Mouse (Mus musculus): ENCODE measurements at regions not wholly inside any gene's neighbourhood (a gene's known extent, or its start where the extent isn't known, plus 50 kb on each side); places are given as distances from the start of the nearest gene placed in this dataset.

GRCm38 (mm10) chr9:30539858-30540257 lies 113.0 kb downstream of the Snx19 start:
- H3K36me3 ChIP-seq (ENCODE audit: control insufficient read depth, insufficient read depth, low read length), result no peaks in the 10 kb centered on the region
- H3K27me3 ChIP-seq (ENCODE audit: control insufficient read depth, insufficient read depth, low read length), result no peaks in the 10 kb centered on the region
- WGBS, result 87% methylated on average over 6 of the region's 6 CpGs
- H3K4me3 ChIP-seq (ENCODE audit: low read depth, low read length), result no peak overlapping the region
- no peak overlapping the region for H3K9ac ChIP-seq (ENCODE audit: low read length)
- no peak overlapping the region for H3K27ac ChIP-seq (replicated peaks; ENCODE audit: low read depth, low read length)
- DNase-seq (ENCODE audit: low spot score), result no peak
- no peak for ATAC-seq (ENCODE audit: insufficient number of reproducible peaks, low FRiP score, low TSS enrichment, low read depth)
- no peak overlapping the region for H3K4me2 ChIP-seq (ENCODE audit: low read depth, severe bottlenecking)
- no peaks in the 10 kb centered on the region for H3K9me3 ChIP-seq (ENCODE audit: control insufficient read depth, low read length)
- no peaks in the 10 kb centered on the region for H3K4me1 ChIP-seq (ENCODE audit: control insufficient read depth, insufficient read depth, low read length)

GRCm38 (mm10) chr9:30536508-30537100 lies 109.7 kb downstream of the Snx19 start:
- no peaks in the 10 kb centered on the region for H3K4me1 ChIP-seq (ENCODE audit: control insufficient read depth, insufficient read depth, low read length)
- no peak overlapping the region; the same call in 1 of the 2 replicates for H3K27ac ChIP-seq (replicated peaks; ENCODE audit: low read depth, low read length)
- H3K4me3 ChIP-seq (ENCODE audit: low read depth, low read length), result no peak overlapping the region
- no peaks in the 10 kb centered on the region for H3K36me3 ChIP-seq (ENCODE audit: control insufficient read depth, insufficient read depth, low read length)
- no peak for DNase-seq (ENCODE audit: low spot score)
- 65% methylated on average over 8 of the region's 8 CpGs for WGBS
- H3K9me3 ChIP-seq (ENCODE audit: control insufficient read depth, low read length), result no peaks in the 10 kb centered on the region
- ATAC-seq (ENCODE audit: insufficient number of reproducible peaks, low FRiP score, low TSS enrichment, low read depth), result no peak
- H3K4me2 ChIP-seq (ENCODE audit: low read depth, severe bottlenecking), result no peak overlapping the region
- H3K9ac ChIP-seq (ENCODE audit: low read length), result no peak overlapping the region
- H3K27me3 ChIP-seq (ENCODE audit: control insufficient read depth, insufficient read depth, low read length), result no peaks in the 10 kb centered on the region

DNA sequence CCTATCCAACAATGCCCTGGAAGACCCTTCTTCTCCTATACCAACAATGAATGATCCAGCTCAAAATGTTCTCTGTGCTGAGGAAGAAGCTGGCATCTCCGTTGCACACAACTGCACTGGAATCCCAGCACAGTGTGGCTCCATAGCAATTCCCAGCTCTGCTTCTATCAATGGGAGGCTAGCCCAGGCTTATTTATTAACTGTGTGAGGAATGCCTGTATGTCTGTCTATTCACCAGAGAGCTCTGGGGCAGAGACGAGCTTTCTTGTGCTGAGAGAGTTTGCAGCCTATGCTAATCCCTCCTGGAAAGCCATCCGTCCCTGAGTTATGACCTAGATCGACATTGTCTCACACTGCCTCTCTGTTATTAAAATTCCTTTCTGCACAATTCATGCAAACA lies 108.1 kb downstream of the Snx19 start:
- H3K27me3 ChIP-seq (ENCODE audit: control insufficient read depth, insufficient read depth, low read length), result no peaks in the 10 kb centered on the region
- ATAC-seq (ENCODE audit: insufficient number of reproducible peaks, low FRiP score, low TSS enrichment, low read depth) (no peak), DNase-seq (ENCODE audit: low spot score) (no peak)
- WGBS, result 50% methylated on average over 4 of the region's 4 CpGs
- no peaks in the 10 kb centered on the region for H3K36me3 ChIP-seq (ENCODE audit: control insufficient read depth, insufficient read depth, low read length)
- no peak overlapping the region for H3K27ac ChIP-seq (replicated peaks; ENCODE audit: low read depth, low read length)
- no peak overlapping the region for H3K4me3 ChIP-seq (ENCODE audit: low read depth, low read length)
- H3K4me1 ChIP-seq (ENCODE audit: control insufficient read depth, insufficient read depth, low read length), result no peaks in the 10 kb centered on the region
- no peak overlapping the region for H3K9ac ChIP-seq (ENCODE audit: low read length)
- no peaks in the 10 kb centered on the region for H3K9me3 ChIP-seq (ENCODE audit: control insufficient read depth, low read length)
- H3K4me2 ChIP-seq (ENCODE audit: low read depth, severe bottlenecking), result no peak overlapping the region

- no peak for ATAC-seq (ENCODE audit: insufficient number of reproducible peaks, low FRiP score, low TSS enrichment, low read depth)
- Histone ChIP-seq H3K27ac (replicated peaks; ENCODE audit: low read depth, low read length) (no peak overlapping the region), H3K9me3 (ENCODE audit: control insufficient read depth, low read length) (no peaks in the 10 kb centered on the region), H3K27me3 (ENCODE audit: control insufficient read depth, insufficient read depth, low read length) (no peaks in the 10 kb centered on the region), H3K9ac (ENCODE audit: low read length) (no peak overlapping the region), H3K4me2 (ENCODE audit: low read depth, severe bottlenecking) (no peak overlapping the region), H3K36me3 (ENCODE audit: control insufficient read depth, insufficient read depth, low read length) (no peaks in the 10 kb centered on the region), H3K4me3 (ENCODE audit: low read depth, low read length) (no peak overlapping the region), H3K4me1 (ENCODE audit: control insufficient read depth, insufficient read depth, low read length) (no peaks in the 10 kb centered on the region)
- DNase-seq (ENCODE audit: low spot score), result no peak
- 89% methylated on average over 11 of the region's 11 CpGs for WGBS
These were observed 107.0 kb downstream of the Snx19 start for GRCm38 (mm10) chr9:30533780-30534343.

DNA sequence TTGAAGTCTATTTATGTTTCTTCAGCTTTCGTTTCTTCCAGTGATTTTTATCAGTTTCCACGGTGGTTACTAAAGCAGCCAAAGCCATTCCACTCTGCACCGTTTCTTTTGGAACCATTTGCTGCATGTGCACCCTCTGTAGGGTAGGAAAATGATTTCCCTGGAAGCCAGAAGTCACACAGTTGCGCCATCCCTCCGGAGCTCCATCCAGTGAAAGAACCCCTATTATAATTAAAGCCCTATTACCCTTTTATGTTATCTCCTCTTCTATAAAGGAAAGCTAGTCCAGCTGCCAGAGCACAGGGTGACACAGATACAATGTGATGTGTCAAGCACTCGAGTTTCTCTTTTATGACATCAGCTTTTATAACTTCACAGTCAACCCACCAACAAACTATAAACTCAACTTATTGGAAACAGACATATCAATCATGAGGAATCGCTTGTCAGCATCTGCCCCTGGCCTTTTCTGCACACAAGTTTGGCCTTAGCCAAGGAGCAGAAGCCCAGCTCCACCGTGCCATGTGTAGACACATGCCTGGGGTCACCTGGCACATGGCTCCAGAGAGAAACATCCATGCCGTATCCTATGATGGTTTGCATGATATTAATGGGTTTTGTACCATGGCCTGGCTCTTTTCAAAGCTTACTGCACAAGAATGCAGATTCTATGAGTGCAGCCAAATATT lies 106.3 kb downstream of the Snx19 start:
- Histone ChIP-seq H3K9ac (ENCODE audit: low read length) (no peak overlapping the region), H3K27me3 (ENCODE audit: control insufficient read depth, insufficient read depth, low read length) (no peaks in the 10 kb centered on the region), H3K36me3 (ENCODE audit: control insufficient read depth, insufficient read depth, low read length) (no peaks in the 10 kb centered on the region), H3K4me1 (ENCODE audit: control insufficient read depth, insufficient read depth, low read length) (no peaks in the 10 kb centered on the region), H3K27ac (replicated peaks; ENCODE audit: low read depth, low read length) (no peak overlapping the region), H3K4me3 (ENCODE audit: low read depth, low read length) (no peak overlapping the region), H3K9me3 (ENCODE audit: control insufficient read depth, low read length) (no peaks in the 10 kb centered on the region), H3K4me2 (ENCODE audit: low read depth, severe bottlenecking) (no peak overlapping the region)
- DNase-seq (ENCODE audit: low spot score), result no peak
- 65% methylated on average over 9 of the region's 9 CpGs for WGBS
- ATAC-seq (ENCODE audit: insufficient number of reproducible peaks, low FRiP score, low TSS enrichment, low read depth), result no peak

GRCm38 (mm10) chr9:30525086-30525485 lies 98.2 kb downstream of the Snx19 start:
- no peak overlapping the region for H3K9ac ChIP-seq (ENCODE audit: low read length)
- H3K36me3 ChIP-seq (ENCODE audit: control insufficient read depth, insufficient read depth, low read length), result no peaks in the 10 kb centered on the region
- H3K4me2 ChIP-seq (ENCODE audit: low read depth, severe bottlenecking), result no peak overlapping the region
- no peak overlapping the region for H3K27ac ChIP-seq (replicated peaks; ENCODE audit: low read depth, low read length)
- DNase-seq (ENCODE audit: low spot score) (no peak), ATAC-seq (ENCODE audit: insufficient number of reproducible peaks, low FRiP score, low TSS enrichment, low read depth) (no peak)
- H3K4me3 ChIP-seq (ENCODE audit: low read depth, low read length), result no peak overlapping the region
- H3K4me1 ChIP-seq (ENCODE audit: control insufficient read depth, insufficient read depth, low read length), result peaks cover 24% of the 10 kb centered on the region
- H3K9me3 ChIP-seq (ENCODE audit: control insufficient read depth, low read length), result no peaks in the 10 kb centered on the region
- H3K27me3 ChIP-seq (ENCODE audit: control insufficient read depth, insufficient read depth, low read length), result no peaks in the 10 kb centered on the region
- 62% methylated on average over 5 of the region's 5 CpGs for WGBS

DNA sequence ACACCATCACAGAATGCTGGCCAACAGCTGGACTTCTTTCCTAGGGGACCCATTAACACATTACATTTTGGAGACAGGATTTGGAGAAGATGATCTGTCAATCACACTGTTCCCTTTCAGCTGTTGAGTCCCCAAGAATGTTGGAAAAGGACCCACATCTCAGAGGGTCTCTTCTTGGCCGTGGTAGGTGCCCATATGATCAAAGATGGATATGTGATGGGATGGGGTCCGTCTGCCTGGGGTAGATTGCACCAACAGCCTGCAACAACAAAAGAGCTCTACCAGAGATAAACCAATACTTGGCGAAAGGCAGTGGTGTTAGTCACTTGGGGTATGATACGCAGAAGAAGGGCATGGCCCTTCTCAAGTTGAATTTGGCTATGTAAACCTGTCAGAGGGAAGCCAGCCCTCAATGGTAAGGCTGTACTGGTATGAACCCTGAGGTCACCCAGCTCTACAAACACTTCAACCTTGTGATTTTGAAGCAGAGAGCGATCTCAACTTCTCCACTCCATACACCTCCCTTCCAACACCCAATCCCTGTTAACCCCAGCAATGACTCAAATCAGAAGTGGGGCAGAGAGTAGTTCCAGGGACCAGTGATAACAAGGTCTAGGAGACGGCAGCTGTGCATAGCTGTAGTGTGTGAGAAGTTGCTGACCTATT lies 97.6 kb downstream of the Snx19 start:
- Histone ChIP-seq H3K9me3 (ENCODE audit: control insufficient read depth, low read length) (no peaks in the 10 kb centered on the region), H3K27ac (replicated peaks; ENCODE audit: low read depth, low read length) (no peak overlapping the region), H3K9ac (ENCODE audit: low read length) (no peak overlapping the region), H3K4me1 (ENCODE audit: control insufficient read depth, insufficient read depth, low read length) (peaks cover 27% of the 10 kb centered on the region), H3K4me3 (ENCODE audit: low read depth, low read length) (no peak overlapping the region), H3K4me2 (ENCODE audit: low read depth, severe bottlenecking) (no peak overlapping the region), H3K27me3 (ENCODE audit: control insufficient read depth, insufficient read depth, low read length) (no peaks in the 10 kb centered on the region), H3K36me3 (ENCODE audit: control insufficient read depth, insufficient read depth, low read length) (no peaks in the 10 kb centered on the region)
- no peak for ATAC-seq (ENCODE audit: insufficient number of reproducible peaks, low FRiP score, low TSS enrichment, low read depth)
- no peak for DNase-seq (ENCODE audit: low spot score)
- WGBS, result 92% methylated on average over 6 of the region's 6 CpGs

DNA sequence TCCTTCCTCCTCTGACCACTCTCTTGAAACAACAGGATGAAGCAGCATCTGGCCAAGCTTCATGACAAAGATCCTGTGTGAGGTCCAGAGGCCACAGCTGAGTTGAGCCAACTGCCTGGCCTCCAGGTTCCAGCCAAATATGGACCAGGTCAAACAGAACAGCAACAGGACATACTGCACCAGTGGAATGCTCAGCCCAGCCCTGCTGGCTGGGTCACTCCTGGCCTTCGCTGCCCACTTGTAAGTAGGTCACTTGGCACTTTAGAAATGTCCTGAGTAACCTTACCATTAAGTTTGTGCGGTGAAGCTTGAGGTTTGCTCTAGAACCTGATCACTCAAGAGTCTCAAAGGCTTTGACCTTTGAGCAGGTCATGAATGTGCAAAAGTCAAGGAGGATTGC lies 96.9 kb downstream of the Snx19 start:
- Histone ChIP-seq H3K27ac (replicated peaks; ENCODE audit: low read depth, low read length) (no peak overlapping the region), H3K4me3 (ENCODE audit: low read depth, low read length) (no peak overlapping the region), H3K4me2 (ENCODE audit: low read depth, severe bottlenecking) (no peak overlapping the region), H3K36me3 (ENCODE audit: control insufficient read depth, insufficient read depth, low read length) (no peaks in the 10 kb centered on the region), H3K4me1 (ENCODE audit: control insufficient read depth, insufficient read depth, low read length) (peaks cover 27% of the 10 kb centered on the region), H3K9ac (ENCODE audit: low read length) (no peak overlapping the region), H3K9me3 (ENCODE audit: control insufficient read depth, low read length) (no peaks in the 10 kb centered on the region), H3K27me3 (ENCODE audit: control insufficient read depth, insufficient read depth, low read length) (no peaks in the 10 kb centered on the region)
- WGBS, result 92% methylated on average over 2 of the region's 2 CpGs
- ATAC-seq (ENCODE audit: insufficient number of reproducible peaks, low FRiP score, low TSS enrichment, low read depth), result no peak
- DNase-seq (ENCODE audit: low spot score), result no peak

Measured in limb, embryonic 11.5 days (tissue).